Mouse (Mus musculus) CH12.LX (cell line): Measurements from ENCODE around the gene Tmem229b. TPM values are rescaled to one million over a fixed set of nuclear protein-coding genes. Genes with fewer than 3 reads are reported as not detected.
"Not testable (repeated sequence)": the region's sequence is repeated elsewhere in the genome, so short reads cannot be mapped to it uniquely, and the experiment has no call there.

Experiments
- DNase-seq: peaks from one replicate; pipeline ENCODE4 v3.0.0-alpha.2; 2013; ENCODE audit errors: extremely low read depth
- H3K27ac ChIP-seq: 2 replicates; pipeline ENCODE4 v1.5.1; 2012; ENCODE audit warnings: low read depth, mild to moderate bottlenecking, control low read depth, moderate library complexity; ENCODE audit not compliant: insufficient read depth
- H3K27me3 ChIP-seq: replicated peaks from 2 replicates; pipeline ENCODE3; 2012; ENCODE audit warnings: inconsistent platforms
- H3K36me3 ChIP-seq, 2 experiments: replicated peaks in 1 of 2; 2 replicates each; pipeline versions ENCODE3 to v1.6.1; 2012; ENCODE audit warnings: inconsistent platforms in 1 of 2, low read length in 1 of 2, mild to moderate bottlenecking in 1 of 2, mixed read lengths in 1 of 2, moderate library complexity in 1 of 2; ENCODE audit not compliant: control insufficient read depth in 1 of 2, insufficient read depth in 1 of 2
- H3K4me1 ChIP-seq, 2 experiments: 2 replicates each; pipeline ENCODE4 v1.6.1; 2012; ENCODE audit warnings: inconsistent platforms in 1 of 2, moderate library complexity in 1 of 2; ENCODE audit not compliant: insufficient read depth in 2 of 2, control insufficient read depth in 1 of 2
- H3K4me2 ChIP-seq: 2 replicates; pipeline ENCODE4 v1.6.1; 2012; ENCODE audit warnings: low read depth, mild to moderate bottlenecking, control low read depth; ENCODE audit not compliant: poor library complexity, insufficient read depth, severe bottlenecking
- H3K4me3 ChIP-seq, 3 experiments: fragments of 150-350 bp in 1 of 3; sonication (generic) in 1 of 3; replicated peaks in 1 of 3; 2 replicates each; pipeline versions ENCODE3 to v1.5.1; 2011 to 2012; ENCODE audit warnings: low read depth in 2 of 3, low read length in 2 of 3, mild to moderate bottlenecking in 2 of 3, moderate library complexity in 2 of 3, control low read depth in 1 of 3, improper control_type of control experiment in 1 of 3, inconsistent platforms in 1 of 3, mixed read lengths in 1 of 3; ENCODE audit not compliant: poor library complexity in 1 of 3
- H3K79me2 ChIP-seq: replicated peaks from 2 replicates; pipeline ENCODE4 v1.6.1; 2012; ENCODE audit warnings: mild to moderate bottlenecking, moderate library complexity; ENCODE audit not compliant: control insufficient read depth, poor library complexity, insufficient read depth, severe bottlenecking; ENCODE audit errors: extremely low read depth
- H3K9ac ChIP-seq: 2 replicates; pipeline ENCODE4 v1.6.1; 2012; ENCODE audit warnings: low read depth, mild to moderate bottlenecking, control low read depth, moderate library complexity; ENCODE audit not compliant: insufficient read depth
- H3K9me3 ChIP-seq: replicated peaks from 2 replicates; pipeline ENCODE3; 2012; ENCODE audit warnings: low read length, inconsistent platforms, mixed read lengths
- BHLHE40 ChIP-seq: IDR thresholded peaks from 2 replicates; pipeline ENCODE4 v1.6.1; 2011; ENCODE audit warnings: mild to moderate bottlenecking, low read depth, low read length, improper control_type of control experiment
- CHD1 ChIP-seq: IDR thresholded peaks from 2 replicates; pipeline ENCODE4 v1.6.1; 2012; ENCODE audit warnings: low read depth, low read length, improper control_type of control experiment, inconsistent platforms
- CHD2 ChIP-seq: IDR thresholded peaks from 2 replicates; pipeline ENCODE4 v1.6.1; 2011; ENCODE audit warnings: low read length, improper control_type of control experiment
- CTCF ChIP-seq, 2 experiments: IDR thresholded peaks in 1 of 2; conservative IDR thresholded peaks in 1 of 2; 2 replicates each; pipeline ENCODE4 v1.5.1; 2011 to 2012; ENCODE audit warnings: low read depth in 2 of 2, low read length in 2 of 2, improper control_type of control experiment in 1 of 2, inconsistent platforms in 1 of 2, mild to moderate bottlenecking in 1 of 2, moderate library complexity in 1 of 2
- ELF1 ChIP-seq: IDR thresholded peaks from 2 replicates; pipeline ENCODE4 v1.6.1; 2014; ENCODE audit warnings: low read depth, mild to moderate bottlenecking, inconsistent platforms, low read length, improper control_type of control experiment
- EP300 ChIP-seq: IDR thresholded peaks from 2 replicates; pipeline ENCODE4 v1.6.1; 2011; ENCODE audit warnings: low read length, improper control_type of control experiment
- ETS1 ChIP-seq: conservative IDR thresholded peaks from 2 replicates; pipeline ENCODE4 v1.6.1; 2012; ENCODE audit warnings: low read depth, mild to moderate bottlenecking, inconsistent platforms, low read length, improper control_type of control experiment, moderate library complexity
- GABPA ChIP-seq: IDR thresholded peaks from 2 replicates; pipeline ENCODE4 v1.6.1; 2012; ENCODE audit warnings: low read depth, low read length, improper control_type of control experiment, inconsistent platforms; ENCODE audit not compliant: insufficient replicate concordance
- KAT2A ChIP-seq: IDR thresholded peaks from 2 replicates; pipeline ENCODE4 v1.6.1; 2012; ENCODE audit warnings: low read length, improper control_type of control experiment, inconsistent platforms; ENCODE audit not compliant: insufficient replicate concordance
- MEF2A ChIP-seq: IDR thresholded peaks from 2 replicates; pipeline ENCODE4 v1.6.1; 2014; ENCODE audit warnings: low read depth, mild to moderate bottlenecking, inconsistent platforms, low read length, improper control_type of control experiment, borderline replicate concordance
- MYC ChIP-seq: IDR thresholded peaks from 2 replicates; pipeline ENCODE4 v1.6.1; 2011; ENCODE audit warnings: low read depth, mild to moderate bottlenecking, improper control_type of control experiment, low read length
- SMC3 ChIP-seq: IDR thresholded peaks from 2 replicates; pipeline ENCODE4 v1.6.1; 2011; ENCODE audit warnings: low read depth, low read length, improper control_type of control experiment
- USF1 ChIP-seq: IDR thresholded peaks from 2 replicates; pipeline ENCODE4 v1.6.1; 2014; ENCODE audit warnings: low read depth, mild to moderate bottlenecking, inconsistent platforms, low read length, improper control_type of control experiment
- ZC3H11A ChIP-seq: IDR thresholded peaks from 2 replicates; pipeline ENCODE4 v1.6.1; 2012; ENCODE audit warnings: low read depth, mild to moderate bottlenecking, inconsistent platforms, low read length, improper control_type of control experiment
- ZMIZ1 ChIP-seq: IDR thresholded peaks from 2 replicates; pipeline ENCODE4 v1.6.1; 2012; ENCODE audit warnings: low read depth, mild to moderate bottlenecking, inconsistent platforms, low read length, improper control_type of control experiment
- ZNF384 ChIP-seq: IDR thresholded peaks from 2 replicates; pipeline ENCODE4 v1.6.1; 2012; ENCODE audit warnings: low read depth, low read length, improper control_type of control experiment, inconsistent platforms
- dilution Hi-C: fragments of 300-500 bp; cut with MboI; formaldehyde crosslinking; loops from 2 replicates; pipeline ENCODE4 v1.14.3; 2020; ENCODE audit warnings: low sequenced_read_pairs; ENCODE audit not compliant: extremely low pct_unique_long_range_greater_than_20kb, extremely low pct_ligation_motif_present
- in situ Hi-C: fragments of 300-500 bp; cut with MboI; formaldehyde crosslinking; loops from 3 replicates; pipeline ENCODE4 v1.14.3; 2019; ENCODE audit warnings: low sequenced_read_pairs, low pct_ligation_motif_present, low pct_unique_long_range_greater_than_20kb, mixed read lengths
- polyA plus RNA-seq: library from polyadenylated mRNA; unstranded; fragments of >175 nt; gene quantifications from 2 replicates; pipeline ENCODE4 v1.2.1, GENCODE M21; 2012; ENCODE audit warnings: low read depth; ENCODE audit not compliant: insufficient read length
- total RNA-seq, 2 experiments: library from RNA; depleted of rRNA; stranded (reverse); fragments of 300-350 nt in 1 of 2; fragments of >200 nt in 1 of 2; gene quantifications; 2 replicates each; pipeline ENCODE4 v1.2.3; 2012 to 2014

The Tmem229b gene
- total and polyA plus RNA-seq, 3 experiments, result 41.7 to 129 (median 66.5) TPM

- H3K79me2 ChIP-seq, H3K9ac ChIP-seq, H3K27me3 ChIP-seq, DNase-seq, H3K27ac ChIP-seq, H3K36me3 ChIP-seq, dilution Hi-C loops, H3K4me2 ChIP-seq, H3K9me3 ChIP-seq, H3K4me3 ChIP-seq: not testable (repeated sequence)
- peaks cover 12 to 60% of the 10 kb centered on the region in 2 experiments for H3K4me1 ChIP-seq
- in situ Hi-C loops, result loop anchor here (5.0 kb wide), 3 partner anchors 54 to 174 kb away; partner anchors contain the start of gene Tmem229b
- TF ChIP-seq SMC3 (peak; percentile 30), CTCF (conservative IDR thresholded peaks at IDR 0.05 in 1 of 2, IDR thresholded peaks at IDR 0.05 in 1 of 2; ENCODE audit: low read depth in 2 of 2, low read length in 2 of 2) (peak in 1 of 2 experiments; percentile 50; a peak in 2 of 4 replicates), MYC (0 out of 2 replicates have a peak, but pooled peaks have one; percentile 44)
Observed at GRCm38 (mm10) chr12:78922977-78923376, 84.5 kb downstream of the Tmem229b start.

DNA sequence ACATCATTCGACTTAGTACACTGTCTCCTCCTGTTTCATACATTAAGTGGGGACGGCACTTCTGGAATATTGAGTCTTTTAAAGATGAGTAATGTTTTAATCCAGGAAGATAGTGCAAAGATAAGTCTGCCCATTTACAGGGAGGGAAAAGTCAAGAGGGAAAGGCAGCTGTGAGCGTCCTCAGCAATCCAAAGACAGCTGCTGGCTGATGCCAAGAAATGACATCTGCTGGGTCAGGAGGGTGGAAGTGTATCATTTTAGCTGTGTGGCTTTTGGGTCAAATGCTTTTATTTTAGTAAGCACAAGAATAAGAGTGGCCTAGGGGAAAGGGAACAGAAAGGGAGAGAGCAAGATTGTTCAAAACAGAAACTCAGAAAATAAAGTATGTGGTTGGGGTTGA is 85.4 kb downstream of the Tmem229b start:
- Histone ChIP-seq H3K27ac (no peak overlapping the region), H3K9ac (no peak overlapping the region), H3K4me3 (no peak overlapping the region), H3K27me3 (no peaks in the 10 kb centered on the region), H3K79me2 (no peaks in the 10 kb centered on the region), H3K4me1 (peaks cover 6 to 51% of the 10 kb centered on the region in 2 experiments), H3K9me3 (no peaks in the 10 kb centered on the region), H3K4me2 (no peak overlapping the region), H3K36me3 (no peaks in the 10 kb centered on the region)
- no peak for DNase-seq
- no peak for TF ChIP-seq CHD2
- TF ChIP-seq CHD1, result no peak
- no peak for TF ChIP-seq ELF1
- 0 out of 2 replicates have a peak, but pooled peaks have one; percentile 16 for TF ChIP-seq EP300
- TF ChIP-seq USF1, result no peak
- no peak for TF ChIP-seq ZMIZ1
- 0 out of 2 replicates have a peak, but pooled peaks have one; percentile 14 for TF ChIP-seq MEF2A
- TF ChIP-seq ZNF384, result no peak
- no peak for TF ChIP-seq BHLHE40
- no peak for TF ChIP-seq KAT2A
- TF ChIP-seq ZC3H11A, result no peak
- TF ChIP-seq ETS1, result 0 out of 2 replicates have a peak, but pooled peaks have one; percentile 15
- no peak for TF ChIP-seq CTCF (conservative IDR thresholded peaks at IDR 0.05 in 1 of 2, IDR thresholded peaks at IDR 0.05 in 1 of 2; ENCODE audit: low read depth in 2 of 2, low read length in 2 of 2)
- TF ChIP-seq GABPA, result no peak
- dilution Hi-C loops (no loop called here), in situ Hi-C loops (loop anchor here (5.0 kb wide), 3 partner anchors 55 to 175 kb away; partner anchors contain the start of gene Tmem229b)
